Mouse (Mus musculus): Measurements from ENCODE around the gene Gm14325. TPM values are rescaled to one million over a fixed set of nuclear protein-coding genes. Genes with fewer than 3 reads are reported as not detected.
"Not testable (repeated sequence)": the region's sequence is repeated elsewhere in the genome, so short reads cannot be mapped to it uniquely, and the experiment has no call there.

The Gm14325 gene
- polyA plus RNA-seq (2015; fragmentation: Nextera tagmentation; extraction: Ambion mirVana): 35.9 and 40.2 TPM in 2 replicates

DNA sequence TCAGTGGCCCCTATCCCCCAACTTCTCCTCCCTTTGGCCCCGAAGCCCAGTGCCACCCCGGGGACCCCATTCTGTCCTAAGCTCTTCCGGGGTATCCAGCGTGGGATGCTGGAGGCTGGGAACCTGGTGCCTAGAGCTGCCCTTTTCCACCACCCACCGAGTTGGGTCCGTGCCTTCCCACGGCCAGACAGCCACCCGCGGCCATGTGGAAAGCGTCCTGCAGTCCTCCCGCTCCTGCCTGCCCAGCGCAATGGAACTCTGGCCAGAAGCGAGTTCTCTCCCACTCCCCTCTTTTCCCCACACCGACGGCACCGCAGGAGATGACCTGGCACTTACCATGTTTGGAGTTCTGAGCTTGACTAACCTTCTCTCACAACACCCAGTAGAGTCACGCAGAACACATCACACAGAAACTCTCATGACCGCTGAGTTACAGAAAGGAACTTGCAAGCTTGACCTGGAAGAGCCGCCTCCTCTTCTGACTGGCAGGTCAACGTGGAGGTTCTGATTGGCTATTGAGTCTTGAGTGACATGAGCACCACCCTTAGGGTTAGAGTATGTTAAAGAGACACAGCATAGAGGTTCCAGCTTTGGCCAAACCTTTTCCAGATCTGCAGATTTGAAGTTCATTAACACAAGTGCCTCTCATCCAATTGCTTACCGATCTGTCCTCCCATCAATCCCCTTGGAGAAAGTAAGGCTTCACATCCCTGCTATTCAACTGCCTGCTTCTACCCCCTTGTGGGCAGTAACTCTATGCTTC lies at the start of gene Gm14325:
Gene Gm14325 (minus strand): TSS at position 436 of the 763 bp plus-strand sequence.
- not testable (repeated sequence) for H3K4me1 ChIP-seq; H3K27ac ChIP-seq (replicated peaks); H3K27me3 ChIP-seq (replicated peaks); ATAC-seq (ENCODE audit: low FRiP score); H3K9ac ChIP-seq (replicated peaks); H3K36me3 ChIP-seq; H3K9me3 ChIP-seq (replicated peaks)
- Histone ChIP-seq H3K4me2 (peak within 1 kb of the TSS; percentile 51), H3K4me3 (replicated peaks) (peak within 1 kb of the TSS; percentile 43)
- 1% methylated on average over 18 of the region's 21 CpGs for WGBS

DNA sequence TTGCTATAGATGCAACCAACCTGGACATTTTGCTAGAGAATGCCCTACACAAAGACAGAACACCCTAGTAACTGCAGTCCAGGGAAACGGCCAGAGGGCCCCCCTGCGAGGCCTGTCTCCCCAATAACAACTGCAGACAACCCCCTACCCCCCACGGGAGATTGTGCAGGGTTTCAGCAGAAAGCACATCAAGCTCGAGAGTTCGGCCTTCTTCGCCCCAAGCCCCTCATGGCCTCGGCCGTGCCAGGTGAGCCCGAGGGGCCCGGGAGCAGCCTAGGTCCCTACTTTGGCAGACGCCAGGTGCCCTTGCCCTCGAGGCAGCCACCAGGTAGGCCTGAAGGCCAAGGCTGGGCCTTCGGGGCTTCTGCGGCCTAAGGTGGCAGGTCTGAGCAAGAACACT lies 47.6 kb upstream of the Gm14325 start:
- 92% methylated on average over 14 of the region's 14 CpGs for WGBS
- not testable (repeated sequence) for H3K9ac ChIP-seq (replicated peaks)

DNA sequence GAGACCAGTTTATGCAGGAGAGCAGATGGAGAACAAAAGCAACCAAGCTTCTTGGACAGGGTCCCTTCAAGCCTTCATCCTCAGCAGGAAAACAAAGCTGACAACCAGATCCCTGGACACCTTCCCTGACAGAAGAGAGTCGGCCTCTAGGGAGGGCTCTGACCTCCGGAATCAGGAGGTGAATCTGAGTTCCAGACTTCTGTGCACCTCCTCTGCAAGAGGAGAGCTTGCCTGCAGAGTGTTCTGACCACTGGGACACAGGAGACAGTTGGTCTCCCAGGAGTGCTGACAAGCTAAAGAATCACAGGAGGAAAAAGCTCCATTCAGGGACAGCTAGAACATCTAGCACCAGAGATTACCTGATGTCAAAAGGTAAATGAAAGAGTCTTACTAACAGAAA lies 22.1 kb upstream of the Gm14325 start:
- not testable (repeated sequence) for H3K36me3 ChIP-seq; H3K27me3 ChIP-seq (replicated peaks); H3K4me2 ChIP-seq; H3K4me3 ChIP-seq (replicated peaks); H3K27ac ChIP-seq (replicated peaks); H3K9ac ChIP-seq (replicated peaks); H3K9me3 ChIP-seq (replicated peaks); ATAC-seq (ENCODE audit: low FRiP score); H3K4me1 ChIP-seq
- WGBS: 84% methylated on average over 2 of the region's 2 CpGs

More for the DNA sequence above, 47.6 kb upstream of the Gm14325 start:
- not testable (repeated sequence) for H3K4me1 ChIP-seq; ATAC-seq (ENCODE audit: low FRiP score); H3K36me3 ChIP-seq; H3K9me3 ChIP-seq (replicated peaks); H3K4me2 ChIP-seq; H3K27ac ChIP-seq (replicated peaks); H3K27me3 ChIP-seq (replicated peaks); H3K4me3 ChIP-seq (replicated peaks)

DNA sequence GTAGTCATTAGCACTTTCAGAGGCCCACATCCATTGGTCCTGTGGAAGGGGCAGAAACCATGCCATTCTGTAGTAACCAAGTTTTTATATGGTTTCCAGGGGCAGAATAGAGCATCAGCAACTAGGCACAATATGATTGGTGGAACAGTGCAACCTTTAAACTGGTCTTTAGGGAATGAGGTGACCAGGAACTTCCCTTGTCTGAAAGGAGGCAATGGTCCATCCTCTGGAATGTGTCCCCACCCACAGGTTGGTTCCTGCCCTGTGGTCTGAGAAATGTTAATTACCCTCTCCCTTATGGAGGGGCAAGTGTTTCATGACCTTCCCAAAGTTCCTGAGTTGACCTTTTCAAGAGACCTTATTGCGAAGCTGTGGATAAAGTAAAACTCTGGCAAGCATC lies 3.5 kb upstream of the Gm14325 start:
- H3K36me3 ChIP-seq; H3K4me2 ChIP-seq; H3K9ac ChIP-seq (replicated peaks); H3K27me3 ChIP-seq (replicated peaks); H3K9me3 ChIP-seq (replicated peaks); H3K4me3 ChIP-seq (replicated peaks); H3K27ac ChIP-seq (replicated peaks); ATAC-seq (ENCODE audit: low FRiP score); H3K4me1 ChIP-seq: not testable (repeated sequence)
- WGBS: 83% methylated on average over 1 of the region's 1 CpGs

DNA sequence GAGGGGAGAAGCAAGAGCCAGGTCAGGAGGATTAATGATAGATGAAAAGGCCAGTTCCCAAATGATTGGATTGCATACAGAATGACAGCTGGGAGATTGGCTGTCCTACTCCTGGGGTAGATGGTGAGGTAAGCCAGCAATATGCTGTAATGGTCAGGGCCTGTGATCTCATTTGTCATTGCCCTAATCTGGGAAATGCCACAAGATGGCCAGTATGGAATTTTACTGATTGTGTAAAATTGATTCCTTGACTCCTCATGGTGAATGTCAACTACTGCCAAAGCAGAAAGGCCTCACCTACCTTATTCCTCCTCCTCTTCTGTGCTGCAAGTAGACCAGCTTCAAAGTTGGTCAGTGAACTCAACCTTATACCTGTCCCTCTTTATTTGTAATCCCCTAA lies 3.4 kb downstream of the Gm14325 start:
- not testable (repeated sequence) for ATAC-seq (ENCODE audit: low FRiP score)

DNA sequence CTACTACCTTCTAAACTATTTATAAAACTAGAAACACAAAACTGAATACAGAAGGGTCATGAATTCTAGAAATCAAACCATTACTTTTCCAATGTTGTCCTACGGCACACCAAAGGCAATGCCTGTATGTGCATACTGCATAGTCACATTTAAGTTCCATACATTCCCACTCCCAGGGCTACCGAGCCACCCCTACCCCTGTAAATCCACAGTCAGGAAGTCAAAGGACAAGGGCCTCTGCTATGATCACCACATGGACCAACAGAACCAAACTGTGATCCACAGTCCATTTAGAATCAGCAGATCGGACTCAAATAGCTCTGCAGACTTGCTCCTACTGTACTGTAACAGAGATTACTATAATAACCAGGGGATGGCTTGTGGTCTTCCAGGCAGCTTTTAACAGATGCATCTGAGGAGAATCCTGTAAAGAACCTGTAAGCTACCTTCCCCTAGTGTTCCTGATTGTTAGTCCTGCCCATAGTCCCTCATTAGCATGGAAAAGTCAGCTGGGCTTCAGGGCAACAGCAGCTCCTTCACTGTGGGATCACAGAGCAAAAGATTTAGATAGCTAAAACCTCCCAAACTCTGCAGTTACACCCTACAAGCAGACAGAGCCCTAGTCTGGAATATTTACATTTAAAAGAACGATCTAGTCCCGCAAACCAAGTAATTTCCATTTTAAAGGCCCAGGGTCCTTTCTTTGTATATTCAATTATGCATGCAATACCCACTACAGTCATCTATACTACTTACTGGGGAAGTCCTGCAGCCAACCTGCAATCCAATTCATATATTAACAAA lies 4.2 kb downstream of the Gm14325 start:
- H3K27ac ChIP-seq (replicated peaks): not testable (repeated sequence)

More for the DNA sequence above, 3.4 kb downstream of the Gm14325 start:
- H3K36me3 ChIP-seq; H3K27ac ChIP-seq (replicated peaks); H3K27me3 ChIP-seq (replicated peaks); H3K4me1 ChIP-seq; H3K4me3 ChIP-seq (replicated peaks); H3K4me2 ChIP-seq; H3K9me3 ChIP-seq (replicated peaks); H3K9ac ChIP-seq (replicated peaks): not testable (repeated sequence)

DNA sequence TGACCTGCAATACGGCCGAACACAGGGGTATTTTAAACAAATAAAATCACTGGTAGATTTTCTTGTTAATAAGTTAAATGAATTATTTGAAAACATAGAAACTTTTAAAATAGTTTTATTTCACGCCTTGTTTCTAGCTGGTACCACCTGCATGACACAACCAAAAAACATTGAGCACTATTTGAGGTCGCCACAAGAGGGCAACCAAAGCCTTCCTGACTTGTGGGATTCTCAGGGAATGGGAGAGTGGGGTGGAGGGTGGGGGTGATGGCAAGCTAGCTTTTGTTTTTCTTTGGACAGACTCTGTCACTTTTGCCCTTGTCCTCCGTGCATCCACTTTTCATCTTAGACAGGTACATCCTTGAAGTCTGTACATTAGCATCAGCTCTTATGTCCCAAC lies 18.2 kb downstream of the Gm14325 start:
- WGBS: 67% methylated on average over 2 of the region's 5 CpGs

More for the DNA sequence above, 4.2 kb downstream of the Gm14325 start:
- ATAC-seq (ENCODE audit: low FRiP score); H3K4me1 ChIP-seq; H3K4me2 ChIP-seq; H3K9me3 ChIP-seq (replicated peaks); H3K36me3 ChIP-seq; H3K27me3 ChIP-seq (replicated peaks); H3K9ac ChIP-seq (replicated peaks); H3K4me3 ChIP-seq (replicated peaks): not testable (repeated sequence)
- WGBS: 76% methylated on average over 5 of the region's 5 CpGs

DNA sequence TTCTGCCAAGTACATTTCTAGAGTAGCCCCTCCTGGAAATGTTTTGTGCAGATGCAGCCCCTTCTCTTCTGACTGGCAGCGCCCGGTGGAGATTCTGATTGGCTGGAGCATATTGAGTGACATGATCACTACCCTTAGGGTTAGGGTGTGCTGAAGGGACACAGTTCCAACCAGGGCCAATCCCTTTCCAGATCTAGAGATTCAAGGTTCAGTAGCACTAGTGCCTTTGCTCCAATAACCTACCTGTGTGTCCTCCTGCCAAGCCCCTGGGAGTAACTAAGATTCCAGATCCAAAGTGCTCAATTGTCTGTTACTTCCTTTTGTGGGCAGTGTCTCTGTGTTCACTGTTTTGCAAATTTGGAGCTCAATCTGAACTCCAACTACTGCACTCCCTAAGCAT lies 34.0 kb downstream of the Gm14325 start:
- not testable (repeated sequence) for H3K9me3 ChIP-seq (replicated peaks); ATAC-seq (ENCODE audit: low FRiP score); H3K4me3 ChIP-seq (replicated peaks); H3K27me3 ChIP-seq (replicated peaks); H3K27ac ChIP-seq (replicated peaks); H3K36me3 ChIP-seq; H3K4me1 ChIP-seq; H3K9ac ChIP-seq (replicated peaks); H3K4me2 ChIP-seq
- no CpG with 5 or more reads among the region's 2 CpGs for WGBS

More for the DNA sequence above, 18.2 kb downstream of the Gm14325 start:
- H3K9me3 ChIP-seq (replicated peaks); H3K4me1 ChIP-seq; H3K27ac ChIP-seq (replicated peaks); H3K4me3 ChIP-seq (replicated peaks); H3K36me3 ChIP-seq; H3K9ac ChIP-seq (replicated peaks); H3K27me3 ChIP-seq (replicated peaks); H3K4me2 ChIP-seq; ATAC-seq (ENCODE audit: low FRiP score): not testable (repeated sequence)

DNA sequence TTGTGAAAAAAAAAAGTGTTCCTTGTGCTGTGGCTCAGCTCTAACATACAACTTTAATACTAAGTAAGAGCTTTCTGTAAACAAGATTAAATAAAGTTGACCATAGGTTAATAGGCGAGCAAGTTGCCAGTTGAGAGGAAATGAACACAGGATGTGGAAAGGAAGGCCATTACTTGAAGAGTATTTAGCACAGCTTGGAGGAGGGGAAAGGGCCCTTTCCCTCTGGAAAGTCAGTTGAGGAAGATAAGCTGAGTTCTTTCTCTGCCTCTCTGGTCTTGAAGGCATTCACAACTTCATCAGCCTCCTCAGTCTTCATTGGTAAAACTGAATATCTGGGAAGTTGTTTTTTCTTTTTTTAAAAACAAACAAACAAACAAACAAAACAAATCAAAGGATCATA lies 52.8 kb downstream of the Gm14325 start:
- not testable (repeated sequence) for H3K4me3 ChIP-seq (replicated peaks); H3K36me3 ChIP-seq; H3K9ac ChIP-seq (replicated peaks); H3K27ac ChIP-seq (replicated peaks); H3K27me3 ChIP-seq (replicated peaks); H3K9me3 ChIP-seq (replicated peaks); H3K4me2 ChIP-seq; H3K4me1 ChIP-seq; ATAC-seq (ENCODE audit: low FRiP score)
- 67% methylated on average over 1 of the region's 1 CpGs for WGBS

Other genes with a start within 250 kb of the Gm14325 start
- gene Gm14322, start 81.0 kb downstream of the Gm14325 start, polyA plus RNA-seq (2015; fragmentation: Nextera tagmentation; extraction: Ambion mirVana): 5.5 and 5.7 TPM in 2 replicates
- 1.0 and 2.7 TPM in 2 replicates for gene Gm14327, start 56.8 kb upstream of the Gm14325 start, polyA plus RNA-seq (2015; fragmentation: Nextera tagmentation; extraction: Ambion mirVana)
- 0.60 TPM in 1 of 2 replicates, not detected in the other for gene Zfp972, start 85.3 kb upstream of the Gm14325 start, polyA plus RNA-seq (2015; fragmentation: Nextera tagmentation; extraction: Ambion mirVana)
- gene Gm14326, start 117.0 kb upstream of the Gm14325 start, polyA plus RNA-seq (2015; fragmentation: Nextera tagmentation; extraction: Ambion mirVana): 14.0 and 14.1 TPM in 2 replicates
- gene Zfp971, start 182.9 kb upstream of the Gm14325 start, polyA plus RNA-seq (2015; fragmentation: Nextera tagmentation; extraction: Ambion mirVana): 11.4 and 11.7 TPM in 2 replicates
- gene Zfp931, start 238.1 kb upstream of the Gm14325 start, polyA plus RNA-seq (2015; fragmentation: Nextera tagmentation; extraction: Ambion mirVana): 17.0 and 18.4 TPM in 2 replicates